Mouse (Mus musculus): Measurements from ENCODE around the gene Cryba1. TPM values are rescaled to one million over a fixed set of nuclear protein-coding genes. Genes with fewer than 3 reads are reported as not detected.

The Cryba1 gene
- not detected for total RNA-seq (2021)
- long read RNA-seq, experiment 1, result 0 reads
- long read RNA-seq, experiment 2, result 0 reads

DNA sequence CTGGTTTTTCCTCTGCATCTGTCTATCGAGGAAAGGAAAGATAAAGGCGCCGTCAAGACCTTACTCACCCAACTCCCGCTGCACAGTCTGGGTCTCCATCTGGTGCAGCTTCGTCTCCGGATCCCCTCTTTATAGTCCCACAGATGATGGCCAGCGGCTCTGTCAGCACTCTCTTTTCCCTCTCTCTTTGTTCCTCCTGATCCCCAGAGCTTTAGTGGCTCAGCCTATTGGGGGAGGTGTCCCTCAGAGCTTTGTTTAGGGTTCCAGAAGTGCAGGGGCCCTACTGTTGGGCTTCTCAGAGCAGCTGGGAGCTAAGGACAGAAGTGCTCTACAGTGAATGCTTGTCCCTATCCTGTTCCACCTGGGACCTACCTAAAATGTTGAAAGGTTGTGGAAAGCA, at the start of gene Cryba1:
Gene Cryba1, minus strand, starts transcription at position 101 of the 400 bp plus-strand sequence.
- no peak within 1 kb of the TSS for H3K27ac ChIP-seq
- no peak within 1 kb of the TSS for H3K4me3 ChIP-seq
- TF ChIP-seq CTCF (conservative IDR thresholded peaks at IDR 0.05), result no peak
- no peak for DNase-seq (ENCODE audit: low spot score in 2 of 2)

DNA sequence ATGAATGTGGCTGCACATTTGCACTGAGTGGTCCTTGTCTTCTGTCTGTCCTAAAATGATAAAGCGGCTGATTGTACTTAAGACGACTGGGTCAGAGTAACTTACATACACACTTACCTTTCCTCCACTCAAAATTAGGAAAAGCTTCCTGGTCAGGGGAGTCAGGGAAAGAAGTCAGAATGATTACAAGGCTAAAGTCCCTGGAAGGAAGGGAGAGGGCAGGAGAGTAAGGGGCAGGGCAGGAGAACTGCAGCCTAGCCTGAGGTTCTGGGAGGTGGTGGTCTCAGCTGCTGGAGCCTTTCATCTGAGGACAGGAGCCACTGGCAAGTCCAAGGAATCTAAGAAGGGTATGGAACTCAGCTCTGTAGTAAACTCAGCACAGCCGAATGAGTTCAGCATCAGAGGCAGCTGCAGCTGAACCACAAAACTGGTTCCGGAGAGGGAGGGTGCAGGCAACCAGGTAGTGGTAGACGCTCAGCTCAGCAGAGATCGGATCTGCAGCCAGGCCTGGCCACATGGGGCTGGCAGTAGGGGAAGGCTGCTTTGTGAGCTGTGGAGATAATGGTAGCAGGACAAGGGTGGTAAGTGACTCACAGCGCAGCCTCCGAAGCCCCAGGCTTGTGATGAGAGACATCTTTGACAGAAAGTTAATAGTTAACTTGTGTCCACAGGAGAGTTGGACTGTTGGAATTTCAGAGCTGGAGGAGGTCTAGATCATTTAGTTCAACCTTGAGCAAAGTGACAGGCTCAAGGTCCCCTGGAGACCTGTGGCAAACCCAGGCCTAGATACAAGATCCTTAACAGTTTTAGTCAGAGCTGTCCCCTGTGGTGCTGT, 47.0 kb upstream of the Cryba1 start:
- Histone ChIP-seq H3K4me3 (no peak overlapping the region), H3K27ac (peak overlapping the region; percentile 39; the same call in 1 of the 2 replicates)
- no peak for TF ChIP-seq CTCF (conservative IDR thresholded peaks at IDR 0.05)
- DNase-seq (ENCODE audit: low spot score in 2 of 2), result no peak

DNA sequence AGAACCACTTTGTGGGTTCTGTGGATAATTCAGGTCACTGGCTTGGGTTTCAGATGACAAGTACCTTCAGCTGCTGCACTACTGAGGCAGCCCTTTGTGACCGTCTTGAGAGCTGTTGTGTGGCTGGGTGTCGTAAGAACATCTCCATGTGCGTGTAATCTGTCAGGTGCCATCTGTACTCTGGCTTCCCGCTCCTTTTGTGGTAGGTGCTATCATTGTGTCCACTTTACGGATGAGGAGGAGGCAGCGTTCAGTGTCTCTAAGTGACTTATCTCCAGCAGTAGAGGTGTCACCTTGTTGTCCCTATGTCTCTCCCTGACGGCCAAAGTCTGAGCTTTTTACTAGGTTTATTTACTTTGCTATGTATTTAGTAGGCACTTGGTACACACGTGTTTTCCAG, 45.3 kb upstream of the Cryba1 start:
- Histone ChIP-seq H3K4me3 (no peak overlapping the region), H3K27ac (no peak overlapping the region)
- no peak for DNase-seq (ENCODE audit: low spot score in 2 of 2)
- TF ChIP-seq CTCF (conservative IDR thresholded peaks at IDR 0.05), result no peak

- H3K4me3 ChIP-seq, result no peak overlapping the region
- TF ChIP-seq CTCF (conservative IDR thresholded peaks at IDR 0.05), result no peak
These were observed 44.4 kb upstream of the Cryba1 start for GRCm38 (mm10) chr11:77769496-77769895.

DNA sequence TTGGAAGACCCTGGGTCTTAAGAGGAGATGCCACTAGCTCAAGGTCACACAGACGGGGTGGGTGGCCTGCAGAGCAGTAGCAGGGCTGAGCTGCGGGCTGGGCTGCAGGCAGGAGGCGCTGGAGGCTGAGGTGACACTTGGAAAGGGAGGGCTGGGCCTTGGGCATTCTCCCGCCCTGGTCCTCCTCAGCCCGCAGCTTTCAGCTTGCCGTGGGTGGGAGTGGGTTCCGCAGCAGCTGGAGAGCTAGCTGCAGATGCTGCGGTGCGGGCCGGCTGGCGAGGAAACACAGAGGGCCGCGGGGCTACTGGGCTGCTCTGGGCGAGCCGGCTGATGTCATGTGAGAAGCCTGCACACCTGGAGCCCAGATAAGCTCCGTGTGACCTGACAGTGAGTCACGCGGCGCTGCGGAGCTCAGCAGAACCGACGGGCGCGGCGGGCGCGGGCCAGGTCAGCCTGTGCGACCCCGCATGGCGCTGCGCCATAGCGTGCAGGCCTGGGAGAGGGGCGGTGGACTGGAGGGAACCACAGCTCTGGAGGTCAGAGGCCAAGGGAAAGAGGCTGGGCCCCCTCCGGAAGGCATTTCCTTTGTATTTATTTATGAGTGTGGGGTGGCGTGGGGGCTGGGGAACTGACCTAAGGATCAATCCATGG, 41.4 kb upstream of the Cryba1 start:
- peak; percentile 75 for TF ChIP-seq CTCF (conservative IDR thresholded peaks at IDR 0.05)
- no peak for DNase-seq (ENCODE audit: low spot score in 2 of 2)
- peak overlapping the region; percentile 99 for H3K27ac ChIP-seq
- H3K4me3 ChIP-seq, result peak overlapping the region; percentile 58

More at GRCm38 (mm10) chr11:77769496-77769895, 44.4 kb upstream of the Cryba1 start:
- no peak for DNase-seq (ENCODE audit: low spot score in 2 of 2)
- no peak overlapping the region for H3K27ac ChIP-seq

GRCm38 (mm10) chr11:77765459-77765777, 40.3 kb upstream of the Cryba1 start:
- peak overlapping the region; percentile 99 for H3K27ac ChIP-seq
- H3K4me3 ChIP-seq, result peak overlapping the region; percentile 92
- no peak for TF ChIP-seq CTCF (conservative IDR thresholded peaks at IDR 0.05)
- no peak for DNase-seq (ENCODE audit: low spot score in 2 of 2)

DNA sequence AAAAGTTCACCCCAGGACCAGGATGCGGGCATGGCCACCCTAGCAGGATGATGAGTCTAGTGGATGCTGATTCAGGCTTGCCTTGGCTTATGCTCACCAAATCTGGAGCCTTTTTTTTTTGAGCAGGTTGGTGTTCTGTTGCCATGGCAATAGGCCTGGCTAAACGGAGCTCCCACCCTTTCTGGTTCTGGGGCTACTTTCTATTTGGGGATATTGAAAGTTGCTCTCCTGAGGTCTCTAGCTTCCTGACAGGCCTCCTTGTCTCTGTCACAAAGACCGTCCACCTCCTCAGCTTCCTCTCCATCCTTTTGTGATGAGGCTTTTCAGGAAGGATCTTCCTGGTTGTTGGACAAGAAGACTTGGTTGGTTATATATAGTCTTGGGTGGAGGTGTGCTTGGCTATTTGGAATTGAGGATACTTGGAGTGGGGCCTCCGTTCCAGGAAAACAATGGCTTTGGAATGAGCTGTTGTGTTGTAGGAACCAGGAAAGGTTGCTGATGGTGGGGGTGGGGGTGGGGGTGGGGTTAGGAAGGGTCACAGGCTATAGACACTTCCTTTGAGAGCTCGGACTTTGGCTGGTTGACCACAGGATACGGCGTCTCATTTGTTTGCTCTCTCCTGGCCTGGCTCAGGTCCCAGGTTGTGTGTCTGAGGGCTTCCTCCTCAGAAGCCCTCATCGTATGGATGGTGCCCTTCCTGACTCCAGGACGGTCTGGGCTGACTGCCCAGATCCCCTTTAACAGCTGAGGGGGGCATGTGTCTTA, 39.8 kb upstream of the Cryba1 start:
- peak overlapping the region; percentile 92 for H3K4me3 ChIP-seq
- TF ChIP-seq CTCF (conservative IDR thresholded peaks at IDR 0.05), result no peak
- peak overlapping the region; percentile 99 for H3K27ac ChIP-seq
- DNase-seq (ENCODE audit: low spot score in 2 of 2), result peak; percentile 54 to 55

- no peak for TF ChIP-seq CTCF (conservative IDR thresholded peaks at IDR 0.05)
- Histone ChIP-seq H3K4me3 (peak overlapping the region; percentile 92), H3K27ac (peak overlapping the region; percentile 99)
- DNase-seq (ENCODE audit: low spot score in 2 of 2), result no peak
These were observed 38.7 kb upstream of the Cryba1 start for GRCm38 (mm10) chr11:77763673-77764340.

DNA sequence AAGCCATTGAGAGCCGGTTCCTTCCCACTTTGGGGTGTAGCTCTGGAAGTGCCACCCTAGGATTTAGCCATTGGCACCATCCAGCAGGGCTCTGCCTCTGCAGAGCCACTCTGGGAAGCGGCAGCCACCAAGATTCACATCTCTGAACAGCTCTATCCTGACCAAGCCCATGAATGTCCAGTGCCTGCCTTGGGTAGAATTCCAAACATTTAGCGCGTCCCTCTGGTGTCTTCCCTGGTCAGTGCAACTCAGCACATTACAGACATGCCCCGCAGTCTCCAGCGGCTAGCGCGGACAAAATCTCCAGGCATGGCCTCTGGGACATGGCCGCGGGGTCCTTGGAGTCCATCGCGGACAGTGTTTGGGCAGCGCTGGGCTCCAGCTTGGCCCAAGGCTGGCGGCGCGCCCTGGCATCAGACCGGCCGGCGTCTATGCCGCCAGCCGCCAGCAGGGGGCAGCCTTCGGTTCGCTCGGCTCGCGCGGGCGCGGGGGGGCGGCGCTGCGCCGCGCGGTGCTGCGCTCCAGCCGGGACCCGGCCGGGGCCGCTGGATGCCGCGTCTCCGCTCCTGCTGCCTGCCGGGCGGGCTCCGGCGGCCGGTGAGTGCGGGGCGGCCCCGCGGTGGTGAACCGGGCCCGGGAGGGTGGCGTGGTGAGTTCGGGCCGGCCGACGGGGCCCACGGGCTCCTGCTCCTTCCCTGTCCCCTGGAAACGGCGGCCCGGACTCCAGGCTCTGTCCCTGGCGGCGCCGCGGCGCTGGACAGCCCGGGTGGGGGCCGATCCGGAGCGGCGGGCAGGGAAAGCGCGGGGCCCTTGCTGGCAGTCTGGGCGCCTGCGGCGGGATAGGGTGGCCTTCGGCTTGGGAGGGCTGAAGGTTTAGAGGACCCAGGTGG, 37.9 kb upstream of the Cryba1 start, which contains the start of gene Myo18a:
Gene Myo18a, plus strand, starts transcription at position 464 of the 890 bp plus-strand sequence.
- peak within 1 kb of the TSS; percentile 92 for H3K4me3 ChIP-seq
- DNase-seq (ENCODE audit: low spot score in 2 of 2), result peak; percentile 55 to 86
- peak within 1 kb of the TSS; percentile 99 for H3K27ac ChIP-seq
- peak; percentile 75 for TF ChIP-seq CTCF (conservative IDR thresholded peaks at IDR 0.05)

DNA sequence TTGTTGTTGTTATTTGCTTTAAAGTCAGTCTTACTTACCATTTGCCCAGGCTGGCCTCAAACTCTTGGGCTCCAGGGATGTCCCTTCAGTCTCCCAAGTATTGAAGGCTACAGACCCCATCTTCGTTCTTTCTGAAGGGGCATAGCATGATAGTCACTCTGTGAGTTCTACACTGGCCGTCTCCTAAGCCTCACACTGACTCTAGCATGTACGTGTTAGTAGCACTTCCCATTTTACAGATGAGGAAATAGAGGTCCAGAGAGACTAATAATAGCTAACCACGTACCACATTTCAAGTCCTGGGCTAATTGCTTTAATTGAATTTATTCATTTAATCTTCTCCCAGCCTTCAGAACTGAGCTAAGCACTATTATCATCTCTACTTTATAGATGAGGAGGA, 34.9 kb upstream of the Cryba1 start:
- no peak overlapping the region for H3K27ac ChIP-seq
- TF ChIP-seq CTCF (conservative IDR thresholded peaks at IDR 0.05), result no peak
- no peak for DNase-seq (ENCODE audit: low spot score in 2 of 2)
- H3K4me3 ChIP-seq, result no peak overlapping the region

DNA sequence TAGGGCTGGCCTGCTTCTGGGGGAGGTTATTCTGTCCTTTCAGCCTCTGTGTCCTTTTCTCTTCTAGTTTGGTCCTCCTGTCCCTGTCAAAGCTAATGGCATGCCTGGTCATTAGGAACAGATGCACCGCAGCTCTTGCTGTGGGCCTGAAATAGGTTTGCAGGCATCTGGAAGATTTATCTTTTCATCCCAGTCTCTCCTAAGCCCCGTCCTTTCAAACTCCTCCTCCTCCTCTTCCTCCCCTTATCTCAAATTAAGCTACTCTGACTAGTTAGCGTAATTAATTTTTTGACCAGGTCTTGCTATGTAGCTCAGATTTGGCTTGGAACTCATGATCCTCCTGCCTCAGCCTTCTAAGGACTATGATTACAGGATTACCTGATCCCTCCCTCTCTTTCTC, 28.4 kb upstream of the Cryba1 start:
- no peak overlapping the region for H3K27ac ChIP-seq
- no peak for DNase-seq (ENCODE audit: low spot score in 2 of 2)
- no peak for TF ChIP-seq CTCF (conservative IDR thresholded peaks at IDR 0.05)
- H3K4me3 ChIP-seq, result no peak overlapping the region
